Mouse (Mus musculus) MN1 (cell line): ENCODE data around the gene Prtg.

Experiments used
- DNase-seq: peaks from one replicate; pipeline ENCODE4 v3.0.0-alpha.2; 2016; ENCODE audit warnings: low spot score

Prtg gene

DNA sequence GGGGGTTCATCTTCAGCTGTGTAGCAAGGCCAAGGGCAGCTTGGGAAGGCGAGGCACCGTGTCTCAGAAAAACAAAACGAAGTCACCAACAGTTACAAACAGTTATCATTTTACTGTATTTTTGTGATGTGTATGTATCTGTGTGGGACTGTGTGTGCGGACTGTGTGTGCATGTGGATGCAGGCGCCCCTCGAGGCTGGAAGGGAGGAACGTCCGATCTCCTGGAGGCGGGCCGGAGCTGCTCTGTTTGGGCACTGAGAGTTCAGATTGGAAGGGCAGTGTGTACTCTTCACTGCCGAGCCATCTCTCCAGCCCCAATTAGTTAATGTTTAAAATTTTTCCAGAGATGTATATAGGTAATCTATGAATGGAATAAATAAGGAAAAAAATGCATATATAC lies 55.5 kb downstream of the Prtg start:
- no peak for DNase-seq

DNA sequence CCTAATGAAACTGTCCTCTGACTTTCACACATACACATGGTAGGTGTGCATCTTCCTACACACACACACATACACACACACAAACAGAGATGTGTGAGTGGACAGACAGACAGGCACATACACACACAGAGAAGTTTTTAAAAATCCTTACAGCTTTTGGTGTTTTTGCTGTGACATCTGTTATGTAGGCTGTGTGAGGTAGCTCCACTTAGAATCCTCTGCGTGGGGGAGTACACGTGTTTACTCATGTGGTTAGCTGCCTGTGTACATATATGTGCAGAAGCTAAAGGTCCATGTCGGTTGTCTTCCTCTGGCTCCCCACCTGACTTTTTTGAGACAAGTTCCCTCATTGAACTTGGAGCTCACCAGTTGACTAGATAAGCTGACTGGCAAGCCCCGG lies 56.3 kb downstream of the Prtg start:
- DNase-seq: no peak

DNA sequence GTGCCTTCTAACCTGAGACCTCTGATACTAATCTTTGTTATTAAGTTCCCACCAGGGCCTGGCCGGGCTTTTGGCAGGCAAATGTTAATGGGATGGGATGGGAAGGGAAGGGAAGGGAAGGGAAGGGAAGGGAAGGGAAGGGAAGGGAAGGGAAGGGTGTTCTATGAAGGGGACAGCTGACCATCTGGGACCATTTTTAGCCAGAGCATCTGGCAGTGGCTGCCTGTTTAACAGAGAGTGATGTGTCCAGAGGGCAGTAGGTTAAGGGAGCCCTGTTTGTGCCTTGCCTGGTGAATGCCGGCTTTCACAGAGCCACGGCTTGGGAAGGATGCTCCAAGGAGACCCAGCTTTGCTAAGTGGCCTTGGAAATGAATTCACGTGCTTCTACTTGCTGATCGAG lies 57.1 kb downstream of the Prtg start:
- DNase-seq: peak; percentile 51

DNA sequence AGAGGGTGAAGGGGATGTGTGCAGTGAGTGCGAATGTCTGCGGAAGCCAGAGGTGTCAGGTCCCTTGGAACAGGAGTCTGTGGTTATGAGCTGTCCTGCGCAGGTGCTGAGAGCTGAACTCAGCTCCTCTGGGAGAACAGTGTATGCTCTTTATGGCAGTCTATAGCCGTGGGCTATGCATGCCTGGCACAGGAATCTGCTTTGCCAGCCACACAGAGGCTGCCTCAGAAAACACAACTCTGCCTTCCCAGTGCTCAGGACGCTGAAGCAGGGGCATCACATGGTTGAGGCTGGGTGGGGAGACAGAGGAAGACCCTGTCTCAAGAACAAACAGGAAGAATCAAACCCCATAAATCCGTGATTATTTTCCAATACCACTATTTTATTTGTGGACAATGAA lies 60.8 kb downstream of the Prtg start:
- no peak for DNase-seq

DNA sequence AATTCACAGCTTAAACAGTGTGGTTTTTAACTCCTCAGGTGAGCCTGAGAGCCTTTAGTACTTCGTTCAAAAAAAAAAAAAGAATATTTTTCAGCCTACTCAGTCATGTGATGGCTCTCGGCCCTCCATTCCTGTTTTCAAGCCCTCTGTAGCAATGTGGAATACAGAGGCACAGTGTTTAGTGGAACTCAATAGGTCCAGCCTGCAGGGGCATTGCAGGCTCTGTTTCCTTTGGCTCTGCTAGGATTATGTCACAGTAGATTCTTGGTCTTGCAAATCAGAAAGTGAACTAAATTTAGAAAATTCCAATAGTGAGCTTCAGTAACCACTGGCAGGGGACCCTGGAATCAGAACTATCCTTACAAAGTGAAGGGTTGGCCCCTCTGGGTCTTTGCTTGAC lies 62.1 kb downstream of the Prtg start:
- no peak for DNase-seq

DNA sequence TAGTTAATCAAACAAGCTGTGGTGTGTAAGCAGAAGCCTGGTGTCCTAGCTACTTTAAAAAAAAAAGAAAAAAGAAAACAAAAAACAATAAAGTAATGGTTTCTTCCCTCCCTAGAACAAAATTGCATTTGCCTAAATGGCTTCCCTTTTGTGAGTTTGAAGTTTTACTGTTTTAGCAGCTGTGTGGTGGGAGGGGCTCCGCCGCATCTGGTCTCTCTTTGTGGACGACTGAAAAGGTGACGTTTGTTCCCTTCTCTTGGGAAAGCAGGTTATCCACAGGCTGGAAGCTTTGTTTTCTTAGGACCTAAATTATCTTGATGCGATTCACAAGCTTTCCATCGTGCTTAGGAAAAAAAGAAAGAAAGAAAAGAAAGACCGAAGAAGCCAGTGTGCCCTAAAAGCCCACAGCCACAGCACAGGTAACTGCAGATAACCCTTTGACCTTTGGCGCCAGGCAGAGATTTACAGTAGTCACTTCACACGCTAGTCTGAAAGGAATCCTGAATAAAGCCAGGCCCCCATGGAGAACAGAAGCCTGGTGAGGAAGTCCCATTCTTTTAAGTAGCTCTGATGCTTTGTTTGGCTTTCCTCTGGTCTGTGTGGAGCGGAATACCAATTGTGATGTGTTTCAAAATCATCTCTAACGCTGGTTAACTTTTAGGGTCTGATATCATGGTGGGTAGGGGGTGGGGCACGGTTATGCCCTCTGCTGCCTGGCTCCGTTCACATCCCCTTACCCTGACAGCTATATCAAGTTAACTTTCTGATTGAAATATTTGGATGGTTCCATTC lies 65.0 kb downstream of the Prtg start:
- DNase-seq: peak; percentile 37

DNA sequence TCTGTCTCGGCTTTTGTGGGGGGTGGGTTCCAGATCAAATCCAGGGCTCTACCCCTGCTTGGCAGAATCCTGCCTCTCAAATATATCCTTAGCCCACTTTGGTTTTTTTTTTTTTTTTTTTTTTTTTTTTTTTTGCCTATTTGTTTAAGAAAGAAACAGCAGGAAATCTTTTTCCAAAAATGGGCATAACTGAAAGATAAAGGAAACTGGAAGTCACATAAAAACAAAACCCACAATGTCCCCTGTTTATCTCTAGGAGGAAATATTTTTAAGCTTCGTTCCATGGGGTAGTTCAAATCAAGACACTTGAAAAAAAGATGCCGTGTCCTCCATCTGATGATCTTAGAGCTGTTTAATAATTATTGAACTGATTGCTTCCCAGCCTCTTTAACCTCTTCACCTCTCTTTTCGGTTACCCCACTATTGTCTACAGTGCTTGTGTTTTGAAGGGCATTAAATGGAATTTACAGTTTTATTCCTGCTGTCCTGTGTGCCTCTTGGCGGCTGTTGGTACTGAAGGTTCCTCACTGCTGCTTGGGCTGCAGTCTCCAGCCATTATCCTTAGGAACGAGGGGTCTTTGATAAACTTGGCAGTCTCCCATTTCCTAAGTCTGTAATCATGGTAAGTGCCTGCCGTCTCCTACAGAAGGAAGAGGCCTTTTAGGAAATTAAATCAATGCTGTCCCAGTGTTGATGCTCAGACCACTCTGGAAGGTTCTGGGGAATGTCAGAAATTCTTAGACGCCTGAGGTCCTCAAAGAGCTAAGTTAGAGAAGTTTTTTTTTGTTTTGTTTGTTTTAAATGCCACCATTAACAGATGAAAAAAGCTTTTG lies 65.8 kb downstream of the Prtg start:
- peak; percentile 64 for DNase-seq

DNA sequence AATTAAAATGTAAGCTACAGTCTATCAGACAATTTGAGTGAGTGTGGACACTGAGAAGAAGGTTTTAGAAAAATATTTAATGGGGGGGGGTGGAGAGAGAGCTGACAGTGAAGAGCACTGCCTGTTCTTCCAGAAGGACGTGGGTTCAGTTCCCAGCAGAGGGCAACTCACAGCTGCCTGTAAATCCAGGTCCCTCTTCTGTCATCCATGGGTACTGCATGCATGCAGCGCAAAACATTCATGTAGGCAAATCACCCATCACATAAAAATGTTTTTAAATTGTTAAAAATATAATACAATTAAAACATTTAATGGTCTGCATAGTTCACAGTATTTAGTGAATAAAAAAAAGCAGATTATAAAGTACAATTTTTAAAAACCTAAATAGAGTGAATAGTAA lies 69.2 kb downstream of the Prtg start:
- no peak for DNase-seq

DNA sequence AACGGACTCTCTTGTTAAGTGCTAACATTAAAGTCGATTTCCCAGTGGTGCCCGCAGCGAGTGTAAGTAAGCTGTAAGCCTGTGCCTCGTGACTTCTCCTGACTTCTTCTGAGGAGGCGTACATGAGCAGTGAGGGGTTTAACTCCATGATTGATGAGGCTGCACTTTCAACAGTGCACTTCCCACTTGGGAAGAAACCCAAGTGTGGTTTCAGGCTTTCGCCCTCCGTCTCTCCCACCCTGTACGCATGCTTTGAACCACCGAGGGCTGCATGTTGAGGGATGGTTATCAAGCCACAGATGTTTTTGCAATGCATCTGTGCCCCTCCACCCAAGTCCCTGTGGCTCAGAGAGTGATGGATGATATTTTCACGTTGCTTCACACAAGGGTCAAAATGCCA lies 71.2 kb downstream of the Prtg start:
- DNase-seq: no peak

DNA sequence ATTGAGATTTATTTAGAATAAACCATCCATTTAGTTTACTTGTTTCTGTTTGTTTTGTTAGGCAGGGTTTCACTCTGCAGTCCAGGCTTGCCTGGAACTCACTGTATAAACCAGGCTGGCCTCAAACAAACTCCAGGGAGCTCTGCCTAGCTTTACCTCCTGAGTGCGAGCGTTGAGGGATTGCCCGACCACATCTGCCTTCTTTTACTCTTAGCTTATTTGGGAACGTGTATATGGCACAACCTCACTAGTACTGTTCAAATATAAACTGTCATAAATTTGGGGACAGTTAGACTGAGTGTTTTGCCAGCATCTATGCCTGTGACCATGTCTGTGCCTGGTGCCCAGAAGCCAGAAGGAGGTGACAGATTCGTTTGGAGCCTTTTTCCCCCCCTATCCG lies 72.0 kb downstream of the Prtg start:
- DNase-seq: no peak

DNA sequence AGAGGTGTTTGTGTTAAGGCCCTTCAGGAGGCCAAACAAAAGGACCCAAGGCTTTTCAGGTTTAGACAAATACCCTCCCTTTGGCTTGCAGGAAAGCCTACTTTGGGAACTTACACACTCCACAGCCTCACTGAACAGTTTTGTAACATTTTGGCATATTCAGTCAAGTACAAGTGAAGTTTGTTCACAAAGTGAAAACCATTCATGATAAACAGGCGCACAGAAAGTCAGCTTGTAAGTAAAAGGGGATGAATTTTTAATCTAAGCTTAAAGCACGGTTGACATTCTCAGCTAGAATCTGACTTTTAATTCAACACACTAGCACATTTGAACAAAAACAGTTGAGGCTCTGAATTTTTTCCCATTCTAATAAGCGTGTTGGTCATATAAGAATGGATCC lies 72.9 kb downstream of the Prtg start:
- DNase-seq: no peak

DNA sequence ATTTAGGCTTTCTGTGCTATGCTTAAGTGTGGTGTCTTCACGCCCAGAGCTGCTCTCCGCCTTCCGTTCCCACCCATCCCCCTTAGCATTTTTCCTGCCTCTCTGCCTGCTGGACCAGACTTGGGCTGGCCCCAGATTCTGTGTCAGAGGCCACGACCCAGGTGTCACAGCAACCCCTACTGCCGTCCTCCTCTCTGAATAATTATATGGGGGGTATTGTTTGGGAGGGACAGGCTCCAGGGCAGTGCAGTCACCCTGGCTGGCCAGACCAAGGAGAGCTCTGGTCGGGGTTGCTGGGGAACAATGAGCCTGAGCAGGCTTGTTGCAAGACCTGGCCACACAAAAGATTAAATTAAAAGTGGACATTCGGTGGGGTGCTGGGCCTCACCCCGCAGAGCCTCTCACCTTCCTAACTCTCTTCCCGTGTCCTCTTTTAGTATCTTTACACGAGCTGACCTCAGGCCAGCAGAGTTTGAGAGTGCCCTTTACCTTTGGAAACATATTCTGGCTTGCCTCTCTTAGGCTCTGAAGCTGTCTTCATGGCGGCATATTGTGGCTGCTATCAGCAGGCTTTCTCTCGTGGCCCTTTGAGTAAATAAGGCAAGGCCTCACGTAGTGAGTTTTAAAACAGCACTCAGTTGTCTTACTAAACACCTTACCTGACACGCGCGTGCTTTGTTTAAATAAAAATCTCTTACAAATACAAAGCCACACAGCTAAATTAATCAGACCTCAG lies 73.7 kb downstream of the Prtg start:
- DNase-seq: peak; percentile 52

DNA sequence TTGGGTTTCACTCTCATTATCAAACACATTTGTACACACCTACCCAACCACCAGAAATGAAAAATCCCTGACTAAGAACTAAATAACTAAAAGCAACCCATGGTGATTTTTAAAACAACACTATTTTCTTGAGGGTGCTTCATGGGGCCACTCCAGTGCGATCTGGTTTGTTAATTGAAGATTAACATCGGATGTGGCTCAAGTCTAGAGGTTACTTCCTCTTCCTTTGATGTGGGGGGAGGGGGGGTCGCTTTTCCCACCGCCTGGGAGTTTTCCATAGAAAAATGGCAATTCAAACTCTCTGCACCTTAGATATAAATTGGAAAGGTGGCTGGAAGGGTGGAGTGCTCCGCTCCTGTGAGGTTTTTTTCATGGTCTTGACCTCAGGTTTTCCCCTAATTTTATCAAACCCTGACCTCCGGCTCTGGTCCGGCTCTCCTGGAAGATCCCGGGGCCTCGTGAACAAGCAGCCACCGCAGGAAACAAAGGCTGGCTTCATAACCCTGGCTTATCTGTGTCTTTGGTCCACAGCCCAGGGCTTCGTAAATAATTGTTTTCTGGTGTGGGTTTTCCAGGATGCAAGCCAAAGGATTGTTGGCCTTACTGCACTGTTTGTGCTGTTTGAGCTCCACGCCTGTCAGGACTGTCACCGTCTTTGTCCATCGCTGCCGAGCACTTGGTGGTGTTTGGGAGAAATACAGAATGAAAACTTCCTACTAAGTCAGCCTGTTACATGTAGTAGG lies 74.5 kb downstream of the Prtg start:
- DNase-seq: peak; percentile 78

DNA sequence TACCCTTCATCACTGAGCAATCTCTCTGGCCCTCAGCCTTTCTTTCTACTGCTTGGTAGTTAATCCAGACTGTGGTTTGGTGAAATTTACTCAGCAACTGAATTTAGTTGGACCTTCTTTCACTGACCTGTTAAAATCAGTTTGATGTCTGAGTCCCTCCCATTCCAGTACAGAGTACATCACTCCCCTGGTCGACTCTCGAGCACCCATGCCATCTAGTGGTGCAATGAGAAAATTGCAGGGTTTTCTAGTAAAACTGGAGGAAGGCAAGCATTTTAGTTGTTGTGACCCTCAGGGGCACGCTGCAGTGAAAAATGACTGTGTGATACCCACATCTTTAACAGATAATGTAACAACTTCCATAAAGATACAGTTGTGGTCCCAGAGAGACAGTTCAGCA lies 77.3 kb downstream of the Prtg start:
- DNase-seq: peak; percentile 77

DNA sequence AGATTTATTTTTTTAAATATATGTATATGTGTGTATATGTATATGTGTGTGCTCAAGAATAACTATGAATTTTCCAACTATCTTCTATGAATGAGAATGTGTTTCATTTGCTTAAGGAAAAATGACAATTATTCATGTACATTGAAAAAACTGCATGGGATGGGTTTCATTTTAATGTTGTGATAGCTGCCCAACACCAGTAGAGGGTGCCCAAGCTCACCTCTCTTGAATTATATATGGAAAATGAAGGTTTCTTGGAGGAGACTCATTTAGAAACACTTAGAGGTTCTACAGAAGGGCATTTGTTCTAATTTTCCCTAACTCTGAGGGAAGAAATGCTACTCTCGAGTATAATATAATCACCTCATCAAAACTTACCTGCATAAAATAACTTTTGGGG lies 83.1 kb downstream of the Prtg start:
- DNase-seq: peak; percentile 49

DNA sequence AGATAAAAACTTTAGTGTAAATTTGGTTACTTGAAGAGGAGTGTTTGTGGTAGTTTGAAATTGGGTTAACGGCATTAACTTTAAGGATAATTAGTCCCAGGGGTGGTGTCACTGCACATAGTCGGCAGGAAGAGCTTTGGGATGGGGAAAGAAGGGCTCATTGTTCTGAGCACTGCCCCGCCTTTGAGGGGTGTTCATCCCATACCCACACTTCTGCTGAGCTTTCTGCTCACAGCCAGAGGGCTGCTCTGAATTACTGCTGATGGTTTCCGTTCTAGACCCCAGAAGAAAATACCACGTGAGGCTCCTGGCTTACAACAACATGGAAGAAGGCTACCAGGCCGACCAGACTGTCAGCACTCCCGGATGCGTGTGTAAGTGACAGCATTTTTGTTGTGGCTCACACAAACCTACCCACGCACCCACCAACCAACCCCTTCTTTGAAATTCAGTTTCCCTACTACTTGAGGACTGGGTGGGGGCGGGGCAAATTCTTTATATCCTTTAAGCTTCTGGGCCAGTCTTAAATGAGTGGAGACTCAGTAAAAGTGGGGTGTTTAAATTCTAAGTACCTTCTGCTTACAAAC lies 83.9 kb downstream of the Prtg start:
- DNase-seq: no peak

DNA sequence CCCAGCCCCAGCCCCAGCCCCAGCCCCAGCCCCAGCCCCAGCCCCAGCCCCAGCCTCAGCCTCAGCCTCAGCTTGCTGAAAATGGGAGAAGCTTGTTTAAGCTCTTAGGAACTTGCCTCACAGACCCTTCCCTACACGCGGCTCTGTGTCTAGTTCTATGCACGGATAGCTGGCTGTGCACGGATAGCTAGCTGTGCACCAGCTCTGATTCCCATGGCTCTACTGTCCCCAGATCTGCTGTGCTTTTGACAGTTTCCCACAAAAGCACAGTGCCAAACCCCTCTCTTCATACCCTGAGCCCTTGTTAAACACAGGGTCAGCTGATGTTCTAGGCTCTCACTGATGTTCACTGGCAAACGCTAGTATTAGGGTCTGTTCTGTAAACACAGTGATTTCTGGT lies 86.1 kb downstream of the Prtg start:
- no peak for DNase-seq

DNA sequence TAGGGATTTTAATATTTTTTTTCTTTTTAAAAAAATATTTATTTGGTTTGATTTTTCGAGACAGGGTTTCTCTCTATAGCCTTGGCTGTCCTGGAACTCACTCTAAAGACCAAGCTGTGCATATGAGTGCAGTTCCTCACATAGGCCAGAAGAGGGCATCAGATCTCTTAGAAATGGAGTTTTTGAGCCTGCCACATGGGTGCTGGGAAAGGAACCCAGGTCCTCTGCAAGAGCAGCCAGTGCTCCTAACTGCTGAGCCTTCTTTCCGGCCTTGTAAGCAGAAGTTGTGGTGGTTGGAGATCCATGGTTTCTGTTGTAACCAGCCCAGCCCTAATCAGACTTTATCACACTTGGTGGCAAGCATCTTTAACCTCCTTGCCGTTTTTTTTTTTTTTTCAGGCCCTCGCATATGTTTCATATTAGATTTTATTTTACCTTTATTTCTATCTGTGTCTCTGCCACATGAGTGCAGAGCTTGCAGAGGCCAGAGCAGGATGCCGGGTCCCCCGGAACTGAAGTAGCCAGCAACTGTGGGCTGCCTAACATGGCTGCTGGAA lies 88.2 kb downstream of the Prtg start:
- DNase-seq: no peak

DNA sequence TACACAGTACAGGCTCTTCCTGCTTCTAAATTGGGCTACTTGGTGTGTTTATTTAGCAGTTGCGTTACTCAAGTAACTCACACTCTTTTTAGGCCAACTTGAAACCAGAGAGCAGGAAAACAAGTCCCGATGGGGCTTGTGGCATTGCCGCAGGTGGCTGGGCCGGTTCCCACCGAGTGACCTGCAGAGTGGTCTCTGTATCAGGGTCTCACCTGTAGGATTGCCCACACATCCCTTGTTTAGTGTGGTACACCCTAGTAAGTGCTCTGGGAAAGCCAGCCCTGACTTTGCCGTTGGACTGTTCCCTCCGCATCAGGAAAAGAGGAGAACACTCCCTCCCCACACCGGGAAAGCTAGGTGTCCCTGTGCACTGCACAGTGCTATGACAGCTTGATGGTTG lies 95.4 kb downstream of the Prtg start:
- DNase-seq: no peak

DNA sequence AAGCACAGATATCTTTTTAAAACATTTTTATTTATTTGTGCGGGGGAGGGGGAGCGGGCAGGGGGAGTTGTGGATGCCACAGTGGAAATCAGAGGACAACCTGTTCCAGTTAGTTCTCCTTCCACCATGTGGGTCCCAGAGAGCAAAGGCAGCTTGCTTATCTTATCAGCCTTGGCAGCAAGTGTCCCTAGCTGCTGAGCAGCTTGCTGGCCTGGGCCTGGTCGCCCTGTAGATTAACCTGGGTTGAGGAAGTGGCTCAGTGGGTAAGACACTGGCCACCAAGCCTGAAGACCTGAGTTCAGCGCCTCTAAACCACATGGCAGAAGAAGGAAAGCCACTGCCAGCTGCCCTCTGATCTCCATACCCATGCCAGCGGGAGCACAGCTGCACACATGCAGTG lies 95.9 kb downstream of the Prtg start:
- no peak for DNase-seq

DNA sequence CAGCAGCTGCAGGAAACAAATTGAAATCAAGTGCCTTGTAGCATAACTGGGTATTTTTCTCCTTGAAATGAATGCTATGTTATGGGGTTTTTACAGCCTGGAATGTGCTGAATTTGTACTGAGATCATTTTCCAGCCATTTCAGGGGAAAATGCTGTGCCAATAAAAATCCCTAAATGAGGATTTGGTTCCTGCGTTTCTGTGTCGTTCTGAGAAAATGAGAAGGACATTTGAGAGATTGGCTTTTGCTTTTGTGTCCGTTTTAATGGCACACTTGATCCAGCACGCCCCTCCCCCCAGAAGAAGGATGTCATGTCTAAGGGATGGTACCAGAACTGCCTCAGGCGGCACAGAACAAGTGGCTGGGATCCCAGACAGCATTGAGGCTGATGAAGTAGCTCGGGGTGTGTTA lies 100.0 kb downstream of the Prtg start:
- DNase-seq: no peak
